Mouse (Mus musculus) cerebellum, postnatal 25 days (tissue): Measurements from ENCODE around the gene Actl11.

Experiments used
- DNase-seq, 2 experiments: peaks; one replicate each; pipeline ENCODE4 v3.0.0; 2021; ENCODE audit warnings: mixed read lengths in 2 of 2

Actl11 gene

GRCm38 (mm10) chr9:107928169-107928568 is at the start of gene Actl11:
Gene Actl11 (plus strand): TSS chr9:107928469.
- no peak for DNase-seq

GRCm38 (mm10) chr9:107880411-107880810 is 47.9 kb upstream of the Actl11 start:
- no peak for DNase-seq

- DNase-seq = peak; percentile 89 to 93
These were observed 40.4 kb upstream of the Actl11 start, which contains the start of gene Mon1a for GRCm38 (mm10) chr9:107887804-107888266. Gene Mon1a (plus strand): TSS chr9:107888151.

- DNase-seq = peak; percentile 38 to 48
These were observed 39.9 kb upstream of the Actl11 start for GRCm38 (mm10) chr9:107888267-107888850.

GRCm38 (mm10) chr9:107890260-107890659 is 38.0 kb upstream of the Actl11 start:
- no peak for DNase-seq

- no peak for DNase-seq
These were observed 37.2 kb upstream of the Actl11 start for GRCm38 (mm10) chr9:107891023-107891422.

- peak; percentile 54 to 74 for DNase-seq
These were observed 29.7 kb upstream of the Actl11 start for GRCm38 (mm10) chr9:107898563-107898962.

- DNase-seq = no peak
These were observed 28.4 kb upstream of the Actl11 start for GRCm38 (mm10) chr9:107899855-107900254.

- DNase-seq = peak; percentile 96
These were observed 27.2 kb upstream of the Actl11 start for GRCm38 (mm10) chr9:107900840-107901626.

GRCm38 (mm10) chr9:107901627-107901914 is 26.7 kb upstream of the Actl11 start:
- no peak for DNase-seq

GRCm38 (mm10) chr9:107904726-107905125 is 23.5 kb upstream of the Actl11 start:
- peak; percentile 91 to 94 for DNase-seq

- no peak for DNase-seq
These were observed 21.9 kb upstream of the Actl11 start, which contains the start of gene Mst1r for GRCm38 (mm10) chr9:107906252-107906966. Gene Mst1r (plus strand): TSS chr9:107906873.

- DNase-seq = no peak
These were observed 21.1 kb upstream of the Actl11 start for GRCm38 (mm10) chr9:107906967-107907800.

GRCm38 (mm10) chr9:107907801-107908120 is 20.5 kb upstream of the Actl11 start:
- no peak for DNase-seq

- no peak for DNase-seq
These were observed 19.7 kb upstream of the Actl11 start for GRCm38 (mm10) chr9:107908410-107909158.

GRCm38 (mm10) chr9:107910025-107910769 is 18.1 kb upstream of the Actl11 start:
- no peak for DNase-seq

GRCm38 (mm10) chr9:107914764-107915420 is 13.4 kb upstream of the Actl11 start:
- DNase-seq = no peak

- no peak for DNase-seq
These were observed 10.2 kb upstream of the Actl11 start for GRCm38 (mm10) chr9:107917895-107918608.

GRCm38 (mm10) chr9:107918884-107919283 is 9.4 kb upstream of the Actl11 start:
- no peak for DNase-seq

- DNase-seq = no peak
These were observed 8.8 kb upstream of the Actl11 start for GRCm38 (mm10) chr9:107919441-107919840.
